Mouse (Mus musculus) C2C12 (cell line): ENCODE measurements around the gene Tapbpl. TPM values are rescaled to one million over a fixed set of nuclear protein-coding genes. Genes with fewer than 3 reads are reported as not detected.

Source experiments
- H3K27me3 ChIP-seq: one replicate; pipeline ENCODE4 v1.6.1; 2011; ENCODE audit not compliant: control insufficient read depth, insufficient read depth, insufficient read length
- H3K36me3 ChIP-seq: one replicate; pipeline ENCODE4 v1.6.1; 2011; ENCODE audit not compliant: control insufficient read depth, insufficient read depth
- H3K4me3 ChIP-seq: one replicate; pipeline ENCODE4 v1.5.1; 2011; ENCODE audit warnings: mild to moderate bottlenecking, control low read depth; ENCODE audit not compliant: poor library complexity, insufficient read depth, severe bottlenecking
- H3K79me2 ChIP-seq: one replicate; pipeline ENCODE4 v1.6.1; 2011; ENCODE audit not compliant: control insufficient read depth, insufficient read depth
- H3K79me3 ChIP-seq: one replicate; pipeline ENCODE4 v1.6.1; 2011; ENCODE audit warnings: low read depth, control low read depth
- H3ac ChIP-seq: one replicate; pipeline ENCODE3; 2011; ENCODE audit warnings: low read depth; ENCODE audit not compliant: control insufficient read depth, insufficient read length
- CEBPB ChIP-seq: IDR thresholded peaks from one replicate; pipeline ENCODE4 v1.6.1; 2011; ENCODE audit warnings: low read depth, mild to moderate bottlenecking, control low read depth, moderate library complexity
- CTCF ChIP-seq: IDR thresholded peaks from one replicate; pipeline ENCODE4 v1.5.1; 2011; ENCODE audit not compliant: control insufficient read depth, insufficient read depth, insufficient read length
- FOSL1 ChIP-seq: IDR thresholded peaks from one replicate; pipeline ENCODE4 v1.8.0; 2011; ENCODE audit warnings: mild to moderate bottlenecking, low read length; ENCODE audit not compliant: poor library complexity, insufficient read depth, severe bottlenecking
- MAX ChIP-seq: IDR thresholded peaks from one replicate; pipeline ENCODE4 v1.6.1; 2011; ENCODE audit warnings: mild to moderate bottlenecking, control low read depth
- MYOD1 ChIP-seq: IDR thresholded peaks from one replicate; pipeline ENCODE4 v1.6.1; 2011; ENCODE audit warnings: low read depth; ENCODE audit not compliant: control insufficient read depth, insufficient read length
- MYOG ChIP-seq: IDR thresholded peaks from one replicate; pipeline ENCODE4 v1.6.1; 2011; ENCODE audit not compliant: control insufficient read depth, insufficient read length; ENCODE audit errors: extremely low read depth
- USF1 ChIP-seq: IDR thresholded peaks from one replicate; pipeline ENCODE4 v1.6.1; 2011; ENCODE audit warnings: low read depth, mild to moderate bottlenecking, control low read depth, moderate library complexity
- polyA plus RNA-seq: library from polyadenylated mRNA; unstranded; fragments of >200 nt; fragmentation: generic; extraction: Trizol; gene quantifications from one replicate; pipeline ENCODE4 v1.2.1, GENCODE M21; 2012; ENCODE audit warnings: missing spikeins

Tapbpl gene
- polyA plus RNA-seq, 1 experiment, result 2.3 TPM

GRCm38 (mm10) chr6:125197166-125197565 lies 34.5 kb downstream of the Tapbpl start:
- H3K27me3 ChIP-seq, result no peaks in the 10 kb centered on the region
- TF ChIP-seq MYOD1 (no peak), MAX (no peak), FOSL1 (no peak), MYOG (no peak), CEBPB (no peak), USF1 (no peak), CTCF (no peak)
- no peak overlapping the region for H3K4me3 ChIP-seq
- H3K79me3 ChIP-seq, result peaks cover 19% of the 10 kb centered on the region
- peaks cover 27% of the 10 kb centered on the region for H3K79me2 ChIP-seq
- H3K36me3 ChIP-seq, result peaks cover 34% of the 10 kb centered on the region
- H3ac ChIP-seq, result no peak overlapping the region

- Histone ChIP-seq H3K4me3 (no peak overlapping the region), H3K27me3 (no peaks in the 10 kb centered on the region), H3K36me3 (peaks cover 34% of the 10 kb centered on the region), H3ac (no peak overlapping the region), H3K79me3 (peaks cover 19% of the 10 kb centered on the region), H3K79me2 (peaks cover 30% of the 10 kb centered on the region)
- TF ChIP-seq MYOG (no peak), MYOD1 (no peak), MAX (no peak), USF1 (no peak), CTCF (no peak), CEBPB (no peak), FOSL1 (no peak)
These were observed 35.4 kb downstream of the Tapbpl start for GRCm38 (mm10) chr6:125196301-125196700.

GRCm38 (mm10) chr6:125195541-125196075 lies 36.1 kb downstream of the Tapbpl start:
- TF ChIP-seq CEBPB (no peak), MAX (no peak), FOSL1 (no peak), USF1 (no peak), MYOD1 (no peak), CTCF (no peak), MYOG (no peak)
- Histone ChIP-seq H3K79me3 (peaks cover 22% of the 10 kb centered on the region), H3ac (no peak overlapping the region), H3K79me2 (peaks cover 36% of the 10 kb centered on the region), H3K36me3 (peaks cover 34% of the 10 kb centered on the region), H3K27me3 (no peaks in the 10 kb centered on the region), H3K4me3 (no peak overlapping the region)

- peaks cover 34% of the 10 kb centered on the region for H3K79me3 ChIP-seq
- H3K4me3 ChIP-seq, result peak overlapping the region; percentile 74
- peaks cover 51% of the 10 kb centered on the region for H3K36me3 ChIP-seq
- H3K79me2 ChIP-seq, result peaks cover 59% of the 10 kb centered on the region
- H3K27me3 ChIP-seq, result no peaks in the 10 kb centered on the region
- TF ChIP-seq USF1 (peak; percentile 72), MYOD1 (no peak)
- H3ac ChIP-seq, result no peak overlapping the region
These were observed 38.3 kb downstream of the Tapbpl start for GRCm38 (mm10) chr6:125193390-125193789.

- TF ChIP-seq FOSL1, result no peak
- no peak for TF ChIP-seq MAX
- no peak for TF ChIP-seq MYOD1
- TF ChIP-seq CTCF, result no peak
- TF ChIP-seq CEBPB, result no peak
- no peak for TF ChIP-seq MYOG
- no peak for TF ChIP-seq USF1
- peak overlapping the region; percentile 74 for H3K4me3 ChIP-seq
- peaks cover 39% of the 10 kb centered on the region for H3K79me3 ChIP-seq
- H3K79me2 ChIP-seq, result peaks cover 64% of the 10 kb centered on the region
- H3K36me3 ChIP-seq, result peaks cover 57% of the 10 kb centered on the region
- H3ac ChIP-seq, result peak overlapping the region; percentile 93
- no peaks in the 10 kb centered on the region for H3K27me3 ChIP-seq
These were observed 38.8 kb downstream of the Tapbpl start for GRCm38 (mm10) chr6:125192841-125193240.
